Mouse (Mus musculus) heart, postnatal 0 days (tissue): ENCODE results near the gene Pabpn1l.

ENCODE experiments used
- CTCF ChIP-seq: IDR thresholded peaks from 2 replicates; pipeline ENCODE4 v1.5.1; 2016; ENCODE audit warnings: antibody characterized with exemption, control low read depth, low read depth
- EP300 ChIP-seq: IDR thresholded peaks from 2 replicates; pipeline ENCODE4 v1.6.1; 2016; ENCODE audit warnings: antibody characterized with exemption, low read depth

DNA sequence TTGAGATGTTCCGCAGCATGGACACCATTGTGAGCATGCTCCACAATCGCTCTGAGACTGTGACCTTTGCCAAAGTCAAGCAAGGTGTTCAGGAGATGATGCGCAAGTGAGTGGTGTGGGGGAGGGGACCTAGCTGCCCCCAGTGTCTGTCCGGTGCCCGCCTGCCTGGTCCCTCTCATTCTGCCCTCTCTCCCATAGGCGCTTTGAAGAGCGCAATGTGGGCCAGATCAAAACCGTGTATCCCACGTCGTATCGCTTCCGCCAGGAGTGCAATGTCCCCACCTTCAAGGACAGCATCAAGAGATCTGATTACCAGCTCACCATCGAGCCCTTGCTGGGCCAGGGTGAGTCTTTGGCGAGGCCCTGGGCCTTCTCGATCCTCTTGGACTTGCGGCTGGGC is 52.5 kb downstream of the Pabpn1l start:
- TF ChIP-seq CTCF (no peak), EP300 (no peak)
